Mouse (Mus musculus) limb, embryonic 10.5 days (tissue): ENCODE measurements around the gene Lca5l. TPM values are rescaled to one million over a fixed set of nuclear protein-coding genes. Genes with fewer than 3 reads are reported as not detected.

Experiments used
- DNase-seq: peaks from one replicate; pipeline ENCODE4 v3.0.0-alpha.2; 2017; ENCODE audit warnings: low spot score
- H3K27ac ChIP-seq: fragments of 300-500 bp; sonication (generic); 2 replicates; pipeline ENCODE4 v1.5.1; 2016; ENCODE audit warnings: mild to moderate bottlenecking
- H3K27me3 ChIP-seq: fragments of 300-500 bp; sonication (generic); 2 replicates; pipeline ENCODE4 v1.6.1; 2016; ENCODE audit warnings: low read depth, mild to moderate bottlenecking; ENCODE audit not compliant: poor library complexity, severe bottlenecking
- H3K36me3 ChIP-seq: fragments of 300-500 bp; sonication (generic); 2 replicates; pipeline ENCODE4 v1.6.1; 2016; ENCODE audit warnings: mild to moderate bottlenecking, moderate library complexity
- H3K4me1 ChIP-seq: fragments of 300-500 bp; sonication (generic); 2 replicates; pipeline ENCODE4 v1.6.1; 2016
- H3K4me3 ChIP-seq: fragments of 300-500 bp; sonication (generic); 2 replicates; pipeline ENCODE4 v1.5.1; 2016; ENCODE audit warnings: mild to moderate bottlenecking, moderate library complexity
- H3K9me3 ChIP-seq: fragments of 300-500 bp; sonication (generic); replicated peaks from 2 replicates; pipeline ENCODE4 v1.6.1; 2016; ENCODE audit warnings: mild to moderate bottlenecking
- WGBS: fragments of 180-500 bp; shearing (Covaris S2); methylation state at CpG from one replicate; pipeline ENCODE4 v1.1.7; 2016; 5-methylcytosine and 5-hydroxymethylcytosine counted together
- polyA plus RNA-seq: library from polyadenylated mRNA; unstranded; fragments of >200 nt; fragmentation: Nextera tagmentation; extraction: Ambion mirVana; gene quantifications from 2 replicates; pipeline ENCODE4 v1.2.1, GENCODE M21; 2016

Lca5l gene
- 0.70 and 0.73 TPM in 2 replicates for polyA plus RNA-seq

DNA sequence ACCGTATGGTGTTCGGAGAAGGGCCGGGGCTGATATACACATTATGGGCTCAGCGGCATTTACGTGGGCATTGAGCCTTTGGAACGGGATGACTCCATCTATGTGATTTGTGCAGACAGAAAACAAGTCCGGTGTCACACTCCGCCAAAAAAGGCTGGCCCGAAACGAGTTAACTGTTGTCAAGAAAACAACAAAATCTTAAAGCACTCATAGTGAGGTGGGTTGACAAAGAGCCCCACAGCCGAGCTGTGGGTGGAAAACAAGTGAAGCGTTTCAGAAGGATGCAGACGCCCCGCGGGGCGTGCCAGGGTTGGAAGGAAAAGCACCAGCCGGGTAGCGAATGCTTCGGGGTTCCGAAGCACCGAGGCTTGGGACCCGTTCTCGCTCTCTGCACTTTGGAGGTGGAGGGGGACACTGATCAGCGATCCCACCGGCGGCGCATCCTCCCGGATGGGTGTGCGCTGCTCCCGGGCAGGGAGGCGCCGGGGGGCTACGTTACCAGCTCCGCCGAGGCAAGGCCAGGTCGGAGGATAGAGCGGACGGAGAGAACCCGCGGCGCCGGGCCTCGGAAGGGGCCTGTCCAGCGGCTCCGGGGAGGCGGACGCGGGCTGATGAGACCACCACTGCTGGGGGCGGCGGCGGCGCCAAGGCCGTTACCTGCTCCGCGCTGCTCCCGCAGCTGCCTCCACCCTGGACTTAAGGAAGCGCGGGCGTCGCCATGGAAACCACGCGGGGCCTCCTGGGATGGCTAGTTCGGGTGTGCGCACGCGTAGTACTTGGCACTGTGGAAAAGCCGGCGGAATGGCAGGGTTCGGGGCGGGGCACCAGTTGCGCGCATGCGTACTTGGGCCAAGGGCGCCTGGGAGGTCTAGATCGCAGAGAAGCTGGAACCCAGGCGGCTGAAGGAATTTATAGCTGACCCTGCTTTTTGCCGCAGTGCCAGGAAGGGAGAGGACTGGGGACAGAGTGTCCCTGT, at the start of gene Lca5l:
Lca5l (minus strand) TSS at position 741 of the 976 bp plus-strand sequence.
- WGBS = 1% methylated on average over 77 of the region's 77 CpGs
- DNase-seq = peak; percentile 100
- Histone ChIP-seq H3K36me3 (no peaks in the 10 kb centered on the region), H3K27ac (peak within 1 kb of the TSS; percentile 77), H3K9me3 (no peaks in the 10 kb centered on the region), H3K27me3 (peaks cover 17% of the 10 kb centered on the region), H3K4me3 (peak within 1 kb of the TSS; percentile 82), H3K4me1 (peaks cover 13% of the 10 kb centered on the region)

DNA sequence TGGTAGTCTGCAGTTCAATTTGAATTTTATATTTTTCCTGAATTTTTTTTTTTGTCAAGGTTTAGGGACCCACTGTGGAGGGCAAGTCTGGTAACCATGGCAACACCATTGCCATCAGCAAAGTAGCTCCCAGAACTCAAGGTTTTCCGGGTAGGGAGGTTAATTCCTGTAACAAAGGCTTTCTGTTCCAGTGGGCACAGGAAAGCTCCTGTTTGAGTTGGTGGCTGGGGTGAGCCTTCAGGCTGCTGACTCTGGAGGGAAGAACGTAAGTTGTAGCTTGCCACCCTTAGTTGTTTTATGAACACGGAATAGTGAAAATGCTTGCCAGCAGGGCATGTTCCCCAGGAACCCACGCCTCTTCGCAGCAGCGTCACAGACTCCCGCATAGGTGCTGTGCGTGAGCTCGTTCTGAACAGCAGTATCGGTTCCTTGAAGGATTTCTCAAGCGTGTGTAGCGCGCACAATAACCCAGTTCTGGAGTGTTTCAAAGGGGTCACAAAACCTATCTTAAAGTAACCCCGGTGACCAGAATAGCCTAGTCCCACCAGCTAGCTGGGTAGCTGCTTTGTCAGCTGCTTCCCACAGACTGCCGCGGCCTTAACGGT, 43.4 kb upstream of the Lca5l start, which contains the start of gene B3galt5:
B3galt5 (plus strand) TSS at position 436 of the 605 bp plus-strand sequence.
- DNase-seq = no peak
- Histone ChIP-seq H3K9me3 (no peaks in the 10 kb centered on the region), H3K27me3 (no peaks in the 10 kb centered on the region), H3K4me3 (no peak within 1 kb of the TSS), H3K36me3 (no peaks in the 10 kb centered on the region), H3K4me1 (0 out of 2 replicates have a peak, but pooled peaks cover 5% of the 10 kb centered on the region), H3K27ac (peak within 1 kb of the TSS; percentile 67)
- 81% methylated on average over 17 of the region's 17 CpGs for WGBS

DNA sequence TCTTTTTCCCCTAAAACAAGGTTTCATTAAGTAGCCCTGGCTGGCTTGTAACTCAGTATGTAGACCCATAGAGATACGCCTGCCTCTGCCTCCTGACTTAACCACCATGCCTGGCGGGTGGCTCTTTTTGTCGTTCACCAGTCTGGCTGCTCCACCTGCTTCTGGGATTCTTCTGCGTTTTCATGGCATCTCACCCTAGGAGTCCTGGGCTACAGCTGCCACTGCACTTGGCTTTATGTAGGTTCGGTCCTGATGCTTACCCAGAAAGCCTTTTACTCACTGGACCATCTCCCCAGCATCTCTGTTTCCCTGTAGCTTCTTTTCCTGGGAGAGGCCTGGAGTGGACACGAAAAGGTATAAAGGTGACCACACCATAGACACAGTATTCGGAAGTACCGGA, 41.9 kb upstream of the Lca5l start:
- Histone ChIP-seq H3K36me3 (no peaks in the 10 kb centered on the region), H3K4me1 (0 out of 2 replicates have a peak, but pooled peaks cover 5% of the 10 kb centered on the region), H3K4me3 (no peak overlapping the region), H3K27me3 (no peaks in the 10 kb centered on the region), H3K27ac (no peak overlapping the region), H3K9me3 (no peaks in the 10 kb centered on the region)
- 89% methylated on average over 8 of the region's 8 CpGs for WGBS
- DNase-seq = no peak

GRCm38 (mm10) chr16:96231974-96232373, 39.9 kb upstream of the Lca5l start:
- WGBS = 85% methylated on average over 8 of the region's 8 CpGs
- 0 out of 2 replicates have a peak, but pooled peaks cover 5% of the 10 kb centered on the region for H3K4me1 ChIP-seq
- no peaks in the 10 kb centered on the region for H3K36me3 ChIP-seq
- no peaks in the 10 kb centered on the region for H3K27me3 ChIP-seq
- no peak for DNase-seq
- H3K27ac ChIP-seq = no peak overlapping the region
- H3K9me3 ChIP-seq = no peaks in the 10 kb centered on the region
- no peak overlapping the region for H3K4me3 ChIP-seq

DNA sequence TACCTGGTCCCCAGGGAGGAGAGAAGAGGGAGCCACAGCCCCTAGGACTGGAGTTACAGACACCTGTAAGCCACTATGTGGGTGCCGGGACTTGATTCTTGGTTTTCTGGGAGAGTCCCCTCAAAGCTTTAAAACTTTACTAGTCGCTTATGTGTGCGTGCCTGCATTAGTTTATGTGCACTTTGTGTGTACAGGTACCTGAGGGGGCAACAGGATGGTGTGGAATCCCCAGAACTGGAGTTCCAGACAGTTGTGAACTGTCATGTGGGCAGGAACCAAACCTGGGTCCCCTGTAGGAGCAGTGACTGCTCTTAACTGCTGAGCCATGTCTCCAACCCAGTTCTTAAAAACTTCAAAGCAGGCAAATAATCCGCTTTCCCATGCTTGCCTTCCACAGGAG, 39.2 kb upstream of the Lca5l start:
- Histone ChIP-seq H3K9me3 (no peaks in the 10 kb centered on the region), H3K4me1 (0 out of 2 replicates have a peak, but pooled peaks cover 5% of the 10 kb centered on the region), H3K27me3 (no peaks in the 10 kb centered on the region), H3K4me3 (no peak overlapping the region), H3K27ac (no peak overlapping the region), H3K36me3 (no peaks in the 10 kb centered on the region)
- no peak for DNase-seq
- 92% methylated on average over 4 of the region's 4 CpGs for WGBS

GRCm38 (mm10) chr16:96230411-96230810, 38.3 kb upstream of the Lca5l start:
- Histone ChIP-seq H3K9me3 (no peaks in the 10 kb centered on the region), H3K36me3 (no peaks in the 10 kb centered on the region), H3K4me1 (0 out of 2 replicates have a peak, but pooled peaks cover under 1% of the 10 kb centered on the region), H3K4me3 (no peak overlapping the region), H3K27me3 (no peaks in the 10 kb centered on the region), H3K27ac (no peak overlapping the region)
- WGBS = 34% methylated on average over 11 of the region's 11 CpGs
- DNase-seq = peak; percentile 87

DNA sequence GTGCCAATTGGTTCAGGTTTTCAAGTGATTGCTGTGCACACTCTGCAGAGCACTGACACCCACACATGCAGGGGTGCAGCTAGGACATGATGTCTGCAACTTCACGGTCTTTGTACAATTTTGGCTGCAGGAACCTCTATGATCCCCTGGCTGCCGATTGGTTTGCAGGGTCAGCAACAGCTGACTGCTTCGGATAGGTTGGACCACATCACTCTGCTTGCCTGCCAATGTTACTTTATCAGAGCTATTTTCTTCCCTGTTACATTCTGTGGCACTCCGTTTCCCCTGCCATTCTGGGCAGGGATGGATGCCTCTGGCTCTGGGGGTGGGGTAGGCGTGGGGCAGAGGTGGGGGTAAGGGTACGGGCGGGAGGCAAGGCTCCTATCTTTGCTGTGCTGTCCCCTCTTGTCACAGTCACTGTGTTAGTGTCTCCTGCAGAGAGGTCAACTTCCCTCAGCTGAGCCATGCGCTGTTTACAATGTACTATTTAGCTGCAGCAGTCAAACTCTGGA, 37.0 kb upstream of the Lca5l start:
- no peak for DNase-seq
- H3K4me3 ChIP-seq = no peak overlapping the region
- WGBS = 74% methylated on average over 8 of the region's 8 CpGs
- H3K27me3 ChIP-seq = no peaks in the 10 kb centered on the region
- no peaks in the 10 kb centered on the region for H3K9me3 ChIP-seq
- no peaks in the 10 kb centered on the region for H3K4me1 ChIP-seq
- no peaks in the 10 kb centered on the region for H3K36me3 ChIP-seq
- H3K27ac ChIP-seq = no peak overlapping the region

DNA sequence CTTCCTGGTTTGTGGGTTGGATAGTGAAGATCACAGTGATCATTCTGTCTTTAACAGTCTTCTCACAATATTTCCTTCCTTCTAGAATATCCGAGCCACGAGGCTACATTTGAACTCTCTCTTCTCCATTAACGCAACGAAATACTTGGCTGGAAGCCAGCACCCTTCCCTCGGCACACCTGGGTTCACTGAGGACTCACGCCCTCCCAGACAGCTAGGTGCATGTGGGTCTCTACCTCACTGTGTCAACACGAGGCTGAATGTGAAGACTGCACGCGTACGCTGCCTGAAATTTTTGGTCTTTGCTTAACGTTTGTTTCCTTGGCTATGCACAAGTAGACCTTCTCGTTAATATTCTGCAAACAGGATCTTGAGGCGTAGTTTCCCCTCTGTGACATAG, 36.4 kb upstream of the Lca5l start:
- Histone ChIP-seq H3K36me3 (no peaks in the 10 kb centered on the region), H3K27ac (no peak overlapping the region), H3K27me3 (no peaks in the 10 kb centered on the region), H3K9me3 (no peaks in the 10 kb centered on the region), H3K4me3 (no peak overlapping the region), H3K4me1 (no peaks in the 10 kb centered on the region)
- 87% methylated on average over 13 of the region's 13 CpGs for WGBS
- DNase-seq = no peak

GRCm38 (mm10) chr16:96222452-96222851, 30.4 kb upstream of the Lca5l start:
- H3K9me3 ChIP-seq = no peaks in the 10 kb centered on the region
- WGBS = 86% methylated on average over 1 of the region's 1 CpGs
- no peaks in the 10 kb centered on the region for H3K36me3 ChIP-seq
- no peak for DNase-seq
- H3K27ac ChIP-seq = no peak overlapping the region
- H3K4me1 ChIP-seq = no peaks in the 10 kb centered on the region
- no peaks in the 10 kb centered on the region for H3K27me3 ChIP-seq
- H3K4me3 ChIP-seq = no peak overlapping the region

- H3K27ac ChIP-seq = no peak overlapping the region
- no peaks in the 10 kb centered on the region for H3K36me3 ChIP-seq
- H3K27me3 ChIP-seq = no peaks in the 10 kb centered on the region
- no peaks in the 10 kb centered on the region for H3K9me3 ChIP-seq
- WGBS = 94% methylated on average over 3 of the region's 3 CpGs
- DNase-seq = no peak
- H3K4me1 ChIP-seq = no peaks in the 10 kb centered on the region
- no peak overlapping the region for H3K4me3 ChIP-seq
Observed at GRCm38 (mm10) chr16:96221959-96222358, 29.9 kb upstream of the Lca5l start.

GRCm38 (mm10) chr16:96221491-96221890, 29.4 kb upstream of the Lca5l start:
- DNase-seq = no peak
- 83% methylated on average over 5 of the region's 5 CpGs for WGBS
- no peaks in the 10 kb centered on the region for H3K9me3 ChIP-seq
- no peak overlapping the region for H3K27ac ChIP-seq
- H3K4me1 ChIP-seq = no peaks in the 10 kb centered on the region
- no peaks in the 10 kb centered on the region for H3K27me3 ChIP-seq
- H3K36me3 ChIP-seq = no peaks in the 10 kb centered on the region
- no peak overlapping the region for H3K4me3 ChIP-seq

DNA sequence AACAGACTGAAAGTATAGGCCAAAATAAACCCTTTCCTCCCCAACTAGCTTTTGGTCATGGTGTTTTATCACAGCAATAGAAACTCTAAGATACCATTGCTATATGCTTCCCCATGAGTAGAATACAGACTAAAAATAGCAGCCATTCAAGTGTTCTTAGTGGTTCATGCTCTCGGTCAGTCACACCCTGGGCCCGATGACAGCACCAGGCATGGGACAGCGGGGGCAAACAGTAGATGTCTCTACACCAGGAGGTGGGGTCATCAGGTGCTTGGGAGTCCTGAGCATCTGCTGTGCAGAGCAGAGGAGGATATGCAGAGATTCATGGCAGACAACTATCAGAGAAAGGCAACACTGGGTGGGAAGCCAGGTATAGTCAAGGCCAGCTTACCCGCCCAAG, 21.0 kb upstream of the Lca5l start:
- no peaks in the 10 kb centered on the region for H3K4me1 ChIP-seq
- H3K27ac ChIP-seq = no peak overlapping the region
- no peaks in the 10 kb centered on the region for H3K27me3 ChIP-seq
- no peaks in the 10 kb centered on the region for H3K36me3 ChIP-seq
- no peak for DNase-seq
- WGBS = 95% methylated on average over 4 of the region's 4 CpGs
- no peak overlapping the region for H3K4me3 ChIP-seq
- H3K9me3 ChIP-seq = no peaks in the 10 kb centered on the region

DNA sequence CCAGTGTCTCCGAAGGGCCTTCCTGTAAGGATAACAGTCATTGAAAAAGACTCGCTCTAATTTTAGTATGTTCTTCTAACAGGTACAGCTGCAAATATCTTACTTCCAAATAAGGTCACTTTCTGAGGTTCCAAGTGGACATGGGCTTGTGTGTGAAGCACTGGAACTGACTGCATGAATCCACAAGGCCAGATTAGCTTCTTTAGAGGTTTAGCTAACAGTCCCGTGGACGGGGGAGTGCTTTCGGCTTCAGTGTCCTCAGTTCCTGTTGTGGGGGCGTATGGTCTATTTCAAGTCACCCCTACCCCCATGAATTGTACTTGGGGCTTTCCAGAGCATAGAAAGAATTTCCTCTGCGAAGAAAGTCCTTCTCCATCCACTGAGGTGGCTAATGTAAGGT, 18.8 kb upstream of the Lca5l start:
- no peaks in the 10 kb centered on the region for H3K9me3 ChIP-seq
- no peak overlapping the region for H3K27ac ChIP-seq
- 87% methylated on average over 7 of the region's 7 CpGs for WGBS
- DNase-seq = no peak
- H3K27me3 ChIP-seq = no peaks in the 10 kb centered on the region
- H3K36me3 ChIP-seq = no peaks in the 10 kb centered on the region
- 0 out of 2 replicates have a peak, but pooled peaks cover under 1% of the 10 kb centered on the region for H3K4me1 ChIP-seq
- no peak overlapping the region for H3K4me3 ChIP-seq
